In the genomic region with DNA sequence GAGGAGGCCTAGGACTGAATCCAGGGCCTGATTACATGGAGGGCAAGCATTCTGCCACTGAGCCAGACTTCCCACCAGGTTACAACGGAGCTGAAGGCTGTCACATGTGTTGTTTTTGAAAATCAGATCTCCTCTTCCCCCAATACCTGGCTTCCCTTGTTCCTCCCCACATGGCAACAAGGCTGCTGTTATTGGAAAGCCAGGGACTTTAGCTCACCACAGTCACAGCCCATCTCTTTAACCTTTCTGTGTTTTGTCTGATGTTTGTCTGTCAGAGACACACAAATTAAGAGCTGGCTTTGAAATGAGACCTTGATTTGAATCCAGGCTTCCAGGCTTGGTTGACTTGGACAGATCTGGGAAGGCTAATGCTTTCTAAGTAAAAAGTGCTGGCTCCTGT, we compare ENCODE assay signal across 8 mouse cellular contexts. TPM values are rescaled to one million over a fixed set of nuclear protein-coding genes. Genes with fewer than 3 reads are reported as not detected.
A peak's percentile ranks its signal among the peaks of the same experiment; 100 is the strongest.
DNase-seq lines count a peak whose midpoint lies in the region; ATAC-seq and TF ChIP-seq lines count a peak whose summit lies in the region.

No protein-coding gene starts in this region.

- no peaks in the 10 kb centered on the region for H3K9me3 ChIP-seq in CH12.LX (replicated peaks; ENCODE audit: low read length)
- H3K9me3 ChIP-seq in heart, embryonic 16.5 days (replicated peaks; ENCODE audit: control insufficient read depth, low read length) = no peaks in the 10 kb centered on the region
- no peaks in the 10 kb centered on the region for H3K9me3 ChIP-seq in liver, embryonic 16.5 days (replicated peaks; ENCODE audit: control insufficient read depth, low read length)

- dilution Hi-C loops in CH12.LX (cut with MboI; ENCODE audit: extremely low pct_ligation_motif_present, extremely low pct_unique_long_range_greater_than_20kb, low sequenced_read_pairs) = no loop called here

- peak overlapping the region; percentile 23; the same call in 1 of the 2 replicates for H3K4me2 ChIP-seq in CH12.LX (ENCODE audit: insufficient read depth, low read depth, poor library complexity, severe bottlenecking)
- peak overlapping the region; percentile 86 for H3K4me2 ChIP-seq in heart, embryonic 16.5 days (ENCODE audit: low read depth, low read length)
- peak overlapping the region; percentile 86 for H3K4me2 ChIP-seq in liver, embryonic 16.5 days (ENCODE audit: low read depth, low read length)

- peaks cover 0 to 14% of the 10 kb centered on the region in 2 experiments for H3K36me3 ChIP-seq in CH12.LX (replicated peaks in 1 of 2; ENCODE audit: control insufficient read depth in 1 of 2, insufficient read depth in 1 of 2, low read length in 1 of 2)
- H3K36me3 ChIP-seq in heart, embryonic 16.5 days (ENCODE audit: control insufficient read depth, insufficient read depth) = no peaks in the 10 kb centered on the region
- H3K36me3 ChIP-seq in liver, embryonic 16.5 days (ENCODE audit: control insufficient read depth, insufficient read depth) = no peaks in the 10 kb centered on the region

- 15% methylated on average over 1 of the region's 1 CpGs for WGBS in heart, embryonic 16.5 days
- 48% methylated on average over 1 of the region's 1 CpGs for WGBS in liver, embryonic 16.5 days (ENCODE audit: insufficient replicate concordance)

- peak overlapping the region; percentile 84 to 97 (median 94) for H3K4me3 ChIP-seq in CH12.LX (replicated peaks in 1 of 3; ENCODE audit: low read depth in 2 of 3, low read length in 2 of 3, poor library complexity in 1 of 3)
- peak overlapping the region; percentile 89 for H3K4me3 ChIP-seq in heart, embryonic 16.5 days (ENCODE audit: low read length)
- H3K4me3 ChIP-seq in liver, embryonic 16.5 days (ENCODE audit: low read depth, low read length) = peak overlapping the region; percentile 90

- H3K27ac ChIP-seq in CH12.LX (ENCODE audit: insufficient read depth, low read depth) = no peak overlapping the region
- H3K27ac ChIP-seq in heart, embryonic 16.5 days (ENCODE audit: low read length) = no peak overlapping the region
- H3K27ac ChIP-seq in liver, embryonic 16.5 days (ENCODE audit: low read length) = no peak overlapping the region

- TF ChIP-seq EP300 in CH12.LX (IDR thresholded peaks at IDR 0.05; ENCODE audit: low read length) = no peak

- DNase-seq in cerebellum, postnatal 10 days = peak; percentile 29 to 30
- no peak for DNase-seq in CH12.LX (ENCODE audit: extremely low read depth)
- no peak for DNase-seq in ovary, postnatal 10 days (ENCODE audit: low spot score)
- DNase-seq in yolk sac, embryonic 10.5 days (ENCODE audit: low spot score) = no peak
- no peak for DNase-seq in layer of hippocampus, adult 8-10 months (ENCODE audit: low spot score in 2 of 2)

- TF ChIP-seq POLR2A in CH12.LX (IDR thresholded peaks at IDR 0.05; ENCODE audit: low read depth, low read length) = no peak

- H3K27me3 ChIP-seq in CH12.LX (replicated peaks) = no peaks in the 10 kb centered on the region
- H3K27me3 ChIP-seq in heart, embryonic 16.5 days (ENCODE audit: control insufficient read depth, insufficient read depth, low read length) = no peaks in the 10 kb centered on the region
- no peaks in the 10 kb centered on the region for H3K27me3 ChIP-seq in liver, embryonic 16.5 days (ENCODE audit: control insufficient read depth, insufficient read depth, low read depth, low read length)

- no peak for ATAC-seq in cerebellum, adult (ENCODE audit: insufficient number of reproducible peaks, low FRiP score, low TSS enrichment)
- no peak for ATAC-seq in heart, embryonic 16.5 days (replicated peaks; ENCODE audit: extremely low read depth, insufficient read depth, low FRiP score)
- ATAC-seq in liver, embryonic 16.5 days (ENCODE audit: low read depth) = no peak

- H3K9ac ChIP-seq in CH12.LX (ENCODE audit: insufficient read depth, low read depth) = peak overlapping the region; percentile 69; the same call in 1 of the 2 replicates
- peak overlapping the region; percentile 93 for H3K9ac ChIP-seq in heart, embryonic 16.5 days (ENCODE audit: low read length)
- peak overlapping the region; percentile 88; the same call in 1 of the 2 replicates for H3K9ac ChIP-seq in liver, embryonic 16.5 days (ENCODE audit: low read depth, low read length)

- in situ Hi-C loops in CH12.LX (cut with MboI; ENCODE audit: low pct_ligation_motif_present, low pct_unique_long_range_greater_than_20kb, low sequenced_read_pairs) = no loop called here

- H3K79me2 ChIP-seq in CH12.LX (replicated peaks; ENCODE audit: control insufficient read depth, extremely low read depth, insufficient read depth, poor library complexity, severe bottlenecking) = peaks cover 39% of the 10 kb centered on the region

- peaks cover 9 to 49% of the 10 kb centered on the region in 2 experiments for H3K4me1 ChIP-seq in CH12.LX (ENCODE audit: control insufficient read depth in 1 of 2, insufficient read depth in 2 of 2)
- peaks cover 23% of the 10 kb centered on the region for H3K4me1 ChIP-seq in heart, embryonic 16.5 days (ENCODE audit: control insufficient read depth, insufficient read depth, low read length)
- peaks cover 28% of the 10 kb centered on the region for H3K4me1 ChIP-seq in liver, embryonic 16.5 days (ENCODE audit: control insufficient read depth, low read depth, low read length)

- TF ChIP-seq RAD21 in CH12.LX (IDR thresholded peaks at IDR 0.05; ENCODE audit: low read depth, low read length) = no peak

- TF ChIP-seq CTCF in CH12.LX (conservative IDR thresholded peaks at IDR 0.05 in 1 of 2, IDR thresholded peaks at IDR 0.05 in 1 of 2; ENCODE audit: low read depth in 2 of 2, low read length in 2 of 2) = no peak

TF ChIP-seq in CH12.LX, 34 proteins besides CTCF, POLR2A, EP300 and RAD21:
- TF ChIP-seq GABPA (IDR thresholded peaks at IDR 0.05; ENCODE audit: insufficient replicate concordance, low read depth, low read length) (no peak), CHD1 (IDR thresholded peaks at IDR 0.05; ENCODE audit: low read depth, low read length) (no peak), USF2 (conservative IDR thresholded peaks at IDR 0.05; ENCODE audit: low read depth, low read length) (no peak), SIN3A (IDR thresholded peaks at IDR 0.05; ENCODE audit: low read length) (no peak), E2F4 (IDR thresholded peaks at IDR 0.05; ENCODE audit: insufficient replicate concordance, low read depth, low read length) (no peak), ELF1 (IDR thresholded peaks at IDR 0.05; ENCODE audit: low read depth, low read length) (no peak), PAX5 (IDR thresholded peaks at IDR 0.05; ENCODE audit: low read length) (no peak), TCF12 (IDR thresholded peaks at IDR 0.05; ENCODE audit: low read depth, low read length) (no peak), CHD2 (IDR thresholded peaks at IDR 0.05; ENCODE audit: low read length) (no peak), MAX (IDR thresholded peaks at IDR 0.05; ENCODE audit: low read length) (no peak), IRF4 (IDR thresholded peaks at IDR 0.05; ENCODE audit: low read depth, low read length) (no peak), NRF1 (IDR thresholded peaks at IDR 0.05; ENCODE audit: low read depth, low read length) (no peak), ETS1 (conservative IDR thresholded peaks at IDR 0.05; ENCODE audit: low read depth, low read length) (no peak)

RNA-seq across cellular contexts. Expression of gene Uso1, which starts 1.5 kb away (rescaled TPM):
- total RNA-seq in CH12.LX (2012; rRNA removed) = 20.9 and 22.7 TPM in 2 replicates
- 16.9 and 19.9 TPM in 2 replicates for total RNA-seq in CH12.LX (2014; rRNA removed)
- 55.6 and 63.7 TPM in 2 replicates for polyA plus RNA-seq in CH12.LX (2012; ENCODE audit: insufficient read length, low read depth)
- 28.4 and 31.0 TPM in 2 replicates for polyA plus RNA-seq in heart, embryonic 16.5 days (2015; fragmentation: Nextera tagmentation; extraction: Ambion mirVana)
- polyA plus RNA-seq in liver, embryonic 16.5 days (2015; fragmentation: Nextera tagmentation; extraction: Ambion mirVana) = 19.3 and 19.4 TPM in 2 replicates
- total RNA-seq in layer of hippocampus, adult 8-10 months (2022) = 10 to 100 TPM; 69.7 to 86.9 (median 81.0) TPM

RNA-seq across cellular contexts. Expression of gene G3bp2, which starts 55.7 kb away (rescaled TPM):
- total RNA-seq in CH12.LX (2012; rRNA removed) (38.8 and 55.9 TPM in 2 replicates), CH12.LX (2014; rRNA removed) (99.7 and 103 TPM in 2 replicates)
- polyA plus RNA-seq in CH12.LX (2012; ENCODE audit: insufficient read length, low read depth) = 106 and 114 TPM in 2 replicates
- polyA plus RNA-seq in heart, embryonic 16.5 days (2015; fragmentation: Nextera tagmentation; extraction: Ambion mirVana) = 122 and 125 TPM in 2 replicates
- polyA plus RNA-seq in liver, embryonic 16.5 days (2015; fragmentation: Nextera tagmentation; extraction: Ambion mirVana) = 40.0 and 40.4 TPM in 2 replicates
- 100 to 1,000 TPM; 212 to 259 (median 233) TPM for total RNA-seq in layer of hippocampus, adult 8-10 months (2022)

Comparison
In these comparisons a context has a peak if more than half of its experiments do, and no peak if none do; other contexts are left out.
1. DNase-seq: peak in cerebellum, postnatal 10 days (2 of 2); none in CH12.LX (single experiment), ovary, postnatal 10 days (single experiment), yolk sac, embryonic 10.5 days (single experiment) and layer of hippocampus, adult 8-10 months (0 of 2).
2. H3K4me2 ChIP-seq: peak in every context shown above with its lines; median percentile 86 in heart, embryonic 16.5 days; 86 in liver, embryonic 16.5 days; 23 in CH12.LX.
3. Peak in every context shown above with its lines, with median percentiles within 50 percentile points of each other: H3K4me3 ChIP-seq and H3K9ac ChIP-seq.